Mouse (Mus musculus): ENCODE results near the gene Cyp2d40. TPM values are rescaled to one million over a fixed set of nuclear protein-coding genes. Genes with fewer than 3 reads are reported as not detected.
"Not testable (repeated sequence)": the region's sequence is repeated elsewhere in the genome, so short reads cannot be mapped to it uniquely, and the experiment has no call there.

The Cyp2d40 gene
- polyA plus RNA-seq, 1 experiment from 2014 or later = not detected

DNA sequence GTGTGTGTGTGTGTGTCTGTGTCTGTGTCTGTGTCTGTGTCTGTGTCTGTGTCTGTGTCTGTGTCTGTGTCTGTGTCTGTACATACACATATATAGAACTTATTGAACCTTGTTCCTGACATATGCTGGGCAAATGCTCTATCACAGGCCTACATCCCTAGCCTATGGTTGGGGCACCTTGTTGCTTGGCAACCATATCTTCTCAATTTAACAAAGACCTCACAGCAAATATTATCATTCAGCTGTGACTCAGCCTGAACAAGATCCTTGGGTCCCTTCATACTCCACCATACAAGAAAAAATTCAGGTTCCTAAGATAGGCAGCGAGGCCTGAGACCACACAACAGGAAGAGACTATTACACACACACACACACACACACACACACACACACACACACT is 29.5 kb upstream of the Cyp2d40 start:
- no peaks in the 10 kb centered on the region for H3K36me3 ChIP-seq (ENCODE audit: control insufficient read depth, insufficient read depth)
- H3K4me3 ChIP-seq (replicated peaks; ENCODE audit: low read length) = no peak overlapping the region
- H3K27ac ChIP-seq (ENCODE audit: low read length) = no peak overlapping the region
- 86% methylated on average over 1 of the region's 1 CpGs for WGBS
- H3K9ac ChIP-seq (replicated peaks; ENCODE audit: low read depth, low read length) = no peak overlapping the region
- H3K4me1 ChIP-seq (replicated peaks; ENCODE audit: control insufficient read depth, insufficient read depth, low read length) = no peaks in the 10 kb centered on the region
- ATAC-seq = no peak
- no peaks in the 10 kb centered on the region for H3K27me3 ChIP-seq (replicated peaks; ENCODE audit: control insufficient read depth, insufficient read depth, low read length)
- H3K9me3 ChIP-seq (ENCODE audit: control insufficient read depth, low read length) = no peaks in the 10 kb centered on the region
- H3K4me2 ChIP-seq (ENCODE audit: low read length) = no peak overlapping the region

DNA sequence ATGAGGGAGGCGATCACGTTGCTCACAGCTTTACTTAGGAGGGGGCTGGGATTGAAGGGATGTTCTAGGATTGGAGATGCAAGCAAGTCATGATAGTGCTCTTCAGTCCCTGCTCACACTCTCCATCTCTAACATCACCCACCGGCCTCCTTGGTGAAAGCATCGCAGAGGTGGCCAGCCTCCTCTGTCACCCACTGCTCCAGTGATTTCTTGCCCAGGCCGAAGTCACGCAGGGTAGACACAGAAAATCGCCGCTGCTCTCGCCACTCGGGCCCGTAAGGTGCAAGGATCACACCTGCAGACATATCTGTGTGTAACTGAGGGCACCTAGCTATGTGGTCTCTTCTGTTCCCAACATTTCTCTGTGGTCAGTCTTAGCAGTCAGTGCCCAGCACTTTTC is 28.6 kb upstream of the Cyp2d40 start:
- Histone ChIP-seq H3K4me3 (replicated peaks; ENCODE audit: low read length) (no peak overlapping the region), H3K4me2 (ENCODE audit: low read length) (no peak overlapping the region), H3K4me1 (replicated peaks; ENCODE audit: control insufficient read depth, insufficient read depth, low read length) (no peaks in the 10 kb centered on the region), H3K27me3 (replicated peaks; ENCODE audit: control insufficient read depth, insufficient read depth, low read length) (no peaks in the 10 kb centered on the region), H3K27ac (ENCODE audit: low read length) (no peak overlapping the region), H3K36me3 (ENCODE audit: control insufficient read depth, insufficient read depth) (no peaks in the 10 kb centered on the region), H3K9ac (replicated peaks; ENCODE audit: low read depth, low read length) (no peak overlapping the region), H3K9me3 (ENCODE audit: control insufficient read depth, low read length) (no peaks in the 10 kb centered on the region)
- ATAC-seq = no peak
- 93% methylated on average over 11 of the region's 11 CpGs for WGBS

DNA sequence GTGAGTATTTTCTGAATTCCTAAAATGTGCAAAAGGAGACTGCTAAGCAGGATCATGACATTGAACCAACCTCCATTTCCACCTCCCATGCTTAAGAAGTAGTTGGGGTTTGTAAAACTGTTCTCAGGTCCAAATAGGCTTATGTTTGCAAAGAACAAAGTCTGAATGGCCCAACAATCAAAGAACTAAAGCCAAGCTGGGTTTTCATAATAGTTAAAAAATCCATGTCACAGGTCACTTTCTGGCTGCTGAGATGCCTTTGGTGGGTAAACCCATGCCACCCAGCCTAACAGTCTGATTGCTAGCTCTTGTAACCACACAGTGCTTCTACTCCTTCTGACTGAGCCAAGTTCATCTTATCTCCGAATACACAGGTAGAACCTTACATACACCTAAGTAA is 20.6 kb upstream of the Cyp2d40 start:
- Histone ChIP-seq H3K27ac (ENCODE audit: low read length) (no peak overlapping the region), H3K4me2 (ENCODE audit: low read length) (no peak overlapping the region), H3K36me3 (ENCODE audit: control insufficient read depth, insufficient read depth) (no peaks in the 10 kb centered on the region), H3K9me3 (ENCODE audit: control insufficient read depth, low read length) (no peaks in the 10 kb centered on the region), H3K4me1 (replicated peaks; ENCODE audit: control insufficient read depth, insufficient read depth, low read length) (no peaks in the 10 kb centered on the region), H3K9ac (replicated peaks; ENCODE audit: low read depth, low read length) (no peak overlapping the region), H3K27me3 (replicated peaks; ENCODE audit: control insufficient read depth, insufficient read depth, low read length) (no peaks in the 10 kb centered on the region), H3K4me3 (replicated peaks; ENCODE audit: low read length) (no peak overlapping the region)
- no peak for ATAC-seq
- WGBS = 83% methylated on average over 1 of the region's 1 CpGs

DNA sequence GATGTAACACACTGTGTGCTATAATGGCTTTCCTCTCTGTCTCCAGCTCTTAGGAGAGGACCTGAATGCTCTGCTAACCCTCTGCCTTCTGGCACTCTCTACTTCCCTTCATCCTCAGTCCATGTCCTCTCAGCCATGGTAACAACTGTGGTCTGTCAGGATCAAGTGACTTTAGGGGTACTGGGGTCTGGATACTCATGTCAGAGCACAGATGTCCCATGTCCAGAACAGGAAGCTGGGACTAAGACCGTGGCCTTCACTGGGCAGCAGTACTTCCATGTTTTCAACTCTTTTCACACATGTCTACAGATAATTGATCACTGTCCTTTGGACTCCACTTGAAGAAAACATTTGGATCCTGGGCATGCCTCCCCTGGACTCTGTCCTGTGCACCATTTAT is 19.8 kb upstream of the Cyp2d40 start:
- no peak for ATAC-seq
- Histone ChIP-seq H3K4me3 (replicated peaks; ENCODE audit: low read length) (no peak overlapping the region), H3K9me3 (ENCODE audit: control insufficient read depth, low read length) (no peaks in the 10 kb centered on the region), H3K4me2 (ENCODE audit: low read length) (no peak overlapping the region), H3K27me3 (replicated peaks; ENCODE audit: control insufficient read depth, insufficient read depth, low read length) (no peaks in the 10 kb centered on the region), H3K36me3 (ENCODE audit: control insufficient read depth, insufficient read depth) (no peaks in the 10 kb centered on the region), H3K27ac (ENCODE audit: low read length) (no peak overlapping the region), H3K9ac (replicated peaks; ENCODE audit: low read depth, low read length) (no peak overlapping the region), H3K4me1 (replicated peaks; ENCODE audit: control insufficient read depth, insufficient read depth, low read length) (no peaks in the 10 kb centered on the region)
- WGBS = 89% methylated on average over 1 of the region's 1 CpGs

DNA sequence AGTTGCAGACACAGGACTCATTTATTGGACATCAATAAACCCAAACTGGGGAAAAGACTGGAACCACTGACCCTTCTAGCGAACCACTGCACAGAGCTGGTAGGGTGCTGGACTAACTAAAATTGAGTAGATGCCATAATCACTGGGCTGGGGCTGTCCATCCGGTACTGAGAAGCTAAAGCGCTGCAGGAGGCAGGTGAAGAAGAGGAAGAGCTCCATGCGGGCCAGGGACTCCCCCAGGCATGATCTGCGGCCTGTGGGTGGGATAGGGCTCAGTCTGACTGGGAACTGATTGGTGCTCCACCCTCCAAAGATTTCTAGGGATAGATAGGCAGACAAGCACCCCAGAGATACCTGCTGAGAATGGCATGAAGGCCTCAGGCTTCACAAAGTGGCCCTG is 13.9 kb upstream of the Cyp2d40 start:
- not testable (repeated sequence) for H3K9ac ChIP-seq (replicated peaks; ENCODE audit: low read depth, low read length); H3K27me3 ChIP-seq (replicated peaks; ENCODE audit: control insufficient read depth, insufficient read depth, low read length); H3K4me2 ChIP-seq (ENCODE audit: low read length); H3K9me3 ChIP-seq (ENCODE audit: control insufficient read depth, low read length); H3K4me3 ChIP-seq (replicated peaks; ENCODE audit: low read length); H3K36me3 ChIP-seq (ENCODE audit: control insufficient read depth, insufficient read depth); H3K4me1 ChIP-seq (replicated peaks; ENCODE audit: control insufficient read depth, insufficient read depth, low read length); ATAC-seq; H3K27ac ChIP-seq (ENCODE audit: low read length)
- WGBS = 80% methylated on average over 5 of the region's 5 CpGs

DNA sequence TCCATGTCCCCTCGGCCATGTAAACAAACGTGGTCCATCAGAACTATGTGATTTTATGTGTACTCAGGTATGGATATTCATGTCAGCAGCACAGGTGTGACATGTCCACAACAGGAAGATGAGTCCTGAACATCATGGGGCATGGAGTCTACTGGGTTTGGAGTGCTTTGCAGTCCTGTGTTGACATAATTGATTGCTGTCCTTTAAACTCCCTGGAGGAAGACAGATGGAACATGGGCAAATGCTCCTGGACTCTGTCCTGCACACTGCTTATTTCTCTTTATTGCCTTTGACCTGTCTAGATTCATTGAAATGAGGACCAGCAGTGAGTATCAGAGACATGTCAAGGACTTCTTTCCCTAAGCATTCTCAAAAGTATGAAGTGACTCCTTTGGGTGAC is 2.0 kb upstream of the Cyp2d40 start:
- no peaks in the 10 kb centered on the region for H3K36me3 ChIP-seq (ENCODE audit: control insufficient read depth, insufficient read depth)
- H3K9ac ChIP-seq (replicated peaks; ENCODE audit: low read depth, low read length) = no peak overlapping the region
- no peaks in the 10 kb centered on the region for H3K9me3 ChIP-seq (ENCODE audit: control insufficient read depth, low read length)
- no peak overlapping the region for H3K4me3 ChIP-seq (replicated peaks; ENCODE audit: low read length)
- H3K27ac ChIP-seq (ENCODE audit: low read length) = no peak overlapping the region
- ATAC-seq = no peak
- H3K4me2 ChIP-seq (ENCODE audit: low read length) = no peak overlapping the region
- no peaks in the 10 kb centered on the region for H3K4me1 ChIP-seq (replicated peaks; ENCODE audit: control insufficient read depth, insufficient read depth, low read length)
- H3K27me3 ChIP-seq (replicated peaks; ENCODE audit: control insufficient read depth, insufficient read depth, low read length) = no peaks in the 10 kb centered on the region
- WGBS = 88% methylated on average over 2 of the region's 2 CpGs

DNA sequence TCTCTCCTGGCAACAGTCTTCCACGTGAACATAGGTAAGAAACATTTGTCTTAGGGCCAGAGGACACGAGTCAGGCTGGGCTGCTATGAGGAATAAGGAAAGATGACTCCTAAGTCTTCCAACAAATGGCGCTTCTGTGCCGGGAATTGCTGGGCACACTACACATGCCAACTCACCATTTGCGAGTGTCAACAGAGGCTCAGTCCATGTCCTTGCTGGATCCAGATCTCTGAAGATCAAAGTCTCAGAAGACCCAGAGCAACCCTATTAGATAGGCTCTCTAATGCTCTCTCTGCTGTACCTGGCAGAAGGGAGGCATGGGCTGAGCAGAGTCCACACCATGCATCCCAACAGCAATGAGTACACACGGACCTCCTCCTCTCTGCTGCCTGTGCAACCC is 898 bp upstream of the Cyp2d40 start:
- Histone ChIP-seq H3K27ac (ENCODE audit: low read length) (no peak overlapping the region), H3K4me1 (replicated peaks; ENCODE audit: control insufficient read depth, insufficient read depth, low read length) (no peaks in the 10 kb centered on the region), H3K9me3 (ENCODE audit: control insufficient read depth, low read length) (no peaks in the 10 kb centered on the region), H3K36me3 (ENCODE audit: control insufficient read depth, insufficient read depth) (no peaks in the 10 kb centered on the region), H3K4me3 (replicated peaks; ENCODE audit: low read length) (no peak overlapping the region), H3K27me3 (replicated peaks; ENCODE audit: control insufficient read depth, insufficient read depth, low read length) (no peaks in the 10 kb centered on the region), H3K9ac (replicated peaks; ENCODE audit: low read depth, low read length) (no peak overlapping the region), H3K4me2 (ENCODE audit: low read length) (no peak overlapping the region)
- no peak for ATAC-seq
- WGBS = 84% methylated on average over 6 of the region's 6 CpGs

DNA sequence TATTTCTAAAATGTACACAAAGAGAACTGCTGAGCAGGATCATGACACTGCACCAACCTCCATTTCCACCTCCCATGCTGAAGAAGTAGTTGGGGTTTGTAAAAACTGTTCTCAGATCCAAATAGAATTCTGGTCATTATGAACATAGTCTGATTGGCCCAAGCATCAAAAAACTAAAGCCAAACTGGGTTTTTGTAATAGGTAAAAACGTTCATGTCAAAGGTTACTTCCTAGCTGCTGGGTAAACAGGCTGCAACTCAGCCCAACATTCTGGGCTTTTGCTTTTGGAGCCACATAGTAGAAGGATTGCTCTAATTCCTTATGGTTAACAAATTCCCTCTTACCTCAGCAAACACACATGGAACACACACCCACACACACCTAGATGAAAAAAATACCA is 15.8 kb downstream of the Cyp2d40 start:
- Histone ChIP-seq H3K36me3 (ENCODE audit: control insufficient read depth, insufficient read depth) (no peaks in the 10 kb centered on the region), H3K4me2 (ENCODE audit: low read length) (no peak overlapping the region), H3K4me3 (replicated peaks; ENCODE audit: low read length) (no peak overlapping the region), H3K4me1 (replicated peaks; ENCODE audit: control insufficient read depth, insufficient read depth, low read length) (no peaks in the 10 kb centered on the region), H3K27ac (ENCODE audit: low read length) (no peak overlapping the region), H3K27me3 (replicated peaks; ENCODE audit: control insufficient read depth, insufficient read depth, low read length) (no peaks in the 10 kb centered on the region), H3K9me3 (ENCODE audit: control insufficient read depth, low read length) (peaks cover 6% of the 10 kb centered on the region), H3K9ac (replicated peaks; ENCODE audit: low read depth, low read length) (no peak overlapping the region)
- ATAC-seq = no peak
- 49% methylated on average over 1 of the region's 1 CpGs for WGBS

DNA sequence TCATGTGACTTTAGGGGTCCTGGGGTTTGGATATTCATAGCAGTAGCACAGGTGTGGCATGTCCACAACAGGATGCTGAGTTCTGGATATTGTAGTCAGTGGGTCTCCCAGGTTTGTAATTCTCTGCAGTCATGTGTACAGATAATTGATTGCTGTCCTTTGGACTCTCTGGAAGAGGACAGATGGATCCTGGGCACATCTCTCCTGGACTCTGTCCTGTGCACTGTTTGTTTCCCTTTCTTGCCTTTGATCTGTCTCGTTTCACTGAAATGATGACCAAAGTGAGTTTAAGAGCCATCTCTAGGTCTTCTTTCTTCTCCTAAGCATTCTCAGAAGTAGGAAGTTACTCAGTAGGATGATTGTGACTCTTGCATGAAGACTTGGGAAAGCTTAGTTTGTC is 16.5 kb downstream of the Cyp2d40 start:
- Histone ChIP-seq H3K4me3 (replicated peaks; ENCODE audit: low read length) (no peak overlapping the region), H3K9me3 (ENCODE audit: control insufficient read depth, low read length) (peaks cover 6% of the 10 kb centered on the region), H3K4me1 (replicated peaks; ENCODE audit: control insufficient read depth, insufficient read depth, low read length) (no peaks in the 10 kb centered on the region), H3K36me3 (ENCODE audit: control insufficient read depth, insufficient read depth) (no peaks in the 10 kb centered on the region), H3K27me3 (replicated peaks; ENCODE audit: control insufficient read depth, insufficient read depth, low read length) (no peaks in the 10 kb centered on the region), H3K27ac (ENCODE audit: low read length) (no peak overlapping the region), H3K9ac (replicated peaks; ENCODE audit: low read depth, low read length) (no peak overlapping the region), H3K4me2 (ENCODE audit: low read length) (no peak overlapping the region)
- 74% methylated on average over 1 of the region's 1 CpGs for WGBS
- no peak for ATAC-seq

DNA sequence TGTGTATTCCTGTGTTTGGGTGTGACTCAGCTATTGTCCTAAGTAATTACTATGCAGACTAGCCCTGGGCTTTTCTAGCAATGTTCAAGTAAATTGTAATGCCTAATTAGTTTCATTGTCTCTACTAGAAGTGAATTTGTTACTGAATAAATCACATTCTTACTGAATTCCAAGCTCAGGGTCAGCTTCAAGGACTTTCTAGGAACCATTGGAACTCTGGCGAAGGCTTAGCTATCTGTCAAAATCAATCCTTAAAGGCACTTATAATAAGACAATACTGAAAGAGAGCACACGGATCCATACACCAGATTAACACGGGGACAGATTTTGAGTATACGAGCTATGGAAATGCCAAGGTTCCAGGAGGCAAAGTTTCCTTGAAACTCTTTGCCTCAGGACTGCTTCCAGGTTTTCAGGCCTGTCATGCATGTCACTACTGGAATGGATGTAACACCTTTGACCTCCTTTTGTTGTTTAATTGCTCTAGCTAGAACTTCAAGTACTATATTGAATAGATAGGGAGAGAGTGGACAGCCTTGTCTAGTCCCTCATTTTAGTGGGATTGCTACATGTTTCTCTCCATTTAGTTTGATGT is 30.6 kb downstream of the Cyp2d40 start:
- H3K4me2 ChIP-seq (ENCODE audit: low read length); H3K9ac ChIP-seq (replicated peaks; ENCODE audit: low read depth, low read length); H3K36me3 ChIP-seq (ENCODE audit: control insufficient read depth, insufficient read depth); H3K4me3 ChIP-seq (replicated peaks; ENCODE audit: low read length); H3K27ac ChIP-seq (ENCODE audit: low read length); ATAC-seq; H3K9me3 ChIP-seq (ENCODE audit: control insufficient read depth, low read length); H3K4me1 ChIP-seq (replicated peaks; ENCODE audit: control insufficient read depth, insufficient read depth, low read length); H3K27me3 ChIP-seq (replicated peaks; ENCODE audit: control insufficient read depth, insufficient read depth, low read length): not testable (repeated sequence)
- WGBS = 80% methylated on average over 4 of the region's 4 CpGs
